Mouse (Mus musculus) stomach, postnatal 0 days (tissue): ENCODE results near the gene Itprid1.

ENCODE experiments used
- CTCF ChIP-seq: IDR thresholded peaks from 2 replicates; pipeline ENCODE4 v1.5.1; 2016; ENCODE audit warnings: antibody characterized with exemption, low read depth, mild to moderate bottlenecking, moderate library complexity
- EP300 ChIP-seq: optimal IDR thresholded peaks from 2 replicates; pipeline ENCODE3; 2016; ENCODE audit warnings: antibody characterized with exemption

DNA sequence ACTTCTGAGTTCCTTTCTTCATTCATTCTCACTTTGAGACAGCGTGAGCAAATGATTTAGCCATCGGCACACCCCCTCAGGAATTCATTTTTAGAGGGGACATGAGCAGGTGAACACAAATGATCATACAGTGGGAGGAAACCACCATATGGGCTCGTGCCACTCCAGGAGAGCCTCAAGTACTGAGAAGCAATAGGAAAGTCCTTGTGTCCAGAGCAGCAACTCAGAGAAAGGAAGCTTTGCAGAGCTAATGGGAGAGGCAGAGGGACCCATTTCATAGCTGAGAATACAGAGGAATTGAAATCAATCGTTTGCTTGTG, 32.1 kb upstream of the Itprid1 start:
- no peak for TF ChIP-seq EP300
- no peak for TF ChIP-seq CTCF
